Mouse (Mus musculus): ENCODE results near the gene Ptger1. TPM values are rescaled to one million over a fixed set of nuclear protein-coding genes. Genes with fewer than 3 reads are reported as not detected.
A peak's percentile ranks its signal among the peaks of the same experiment; 100 is the strongest.

Gene Ptger1
- total RNA-seq, 2 experiments from 2014 or later = 0.20 to 0.53 TPM

GRCm38 (mm10) chr8:83654725-83655124, 11.8 kb upstream of the Ptger1 start:
- intact Hi-C loops (cut with DNase I) = no loop called here
- DNase-seq = no peak

GRCm38 (mm10) chr8:83656043-83656442, 10.4 kb upstream of the Ptger1 start:
- intact Hi-C loops (cut with DNase I) = no loop called here
- no peak for DNase-seq

GRCm38 (mm10) chr8:83656484-83657246, 9.8 kb upstream of the Ptger1 start:
- DNase-seq = no peak
- intact Hi-C loops (cut with DNase I) = no loop called here

GRCm38 (mm10) chr8:83660545-83660944, 5.9 kb upstream of the Ptger1 start:
- intact Hi-C loops (cut with DNase I) = loop anchor here (2.0 to 5.0 kb wide), 2 partner anchors 57 to 232 kb away; partner anchors contain the start of gene Ddx39

GRCm38 (mm10) chr8:83660995-83661680, 5.3 kb upstream of the Ptger1 start:
- no peak for DNase-seq
- intact Hi-C loops (cut with DNase I) = loop anchor here (2.0 to 5.0 kb wide), 2 partner anchors 56 to 232 kb away; partner anchors contain the start of gene Ddx39

More at GRCm38 (mm10) chr8:83660545-83660944, 5.9 kb upstream of the Ptger1 start:
- no peak for DNase-seq

GRCm38 (mm10) chr8:83662421-83662826, 4.1 kb upstream of the Ptger1 start:
- intact Hi-C loops (cut with DNase I) = loop anchor here (5.0 kb wide), 1 partner anchor 55 kb away; the partner anchor contains the start of gene Ddx39
- peak; percentile 92 to 95 for DNase-seq

- DNase-seq = no peak
- intact Hi-C loops (cut with DNase I) = loop anchor here (5.0 kb wide), 1 partner anchor 53 kb away; the partner anchor contains the start of gene Ddx39
These were observed 2.4 kb upstream of the Ptger1 start for GRCm38 (mm10) chr8:83664096-83664495.

GRCm38 (mm10) chr8:83664931-83665625, 1.4 kb upstream of the Ptger1 start:
- intact Hi-C loops (cut with DNase I) = loop anchor here (5.0 kb wide), 1 partner anchor 52 kb away; the partner anchor contains the start of gene Ddx39
- DNase-seq = peak; percentile 67 to 70

GRCm38 (mm10) chr8:83666866-83667234, 372 bp downstream of the Ptger1 start:
- intact Hi-C loops (cut with DNase I) = no loop called here
- DNase-seq = no peak

GRCm38 (mm10) chr8:83667526-83667925, 1.0 kb downstream of the Ptger1 start:
- intact Hi-C loops (cut with DNase I) = no loop called here
- no peak for DNase-seq

- DNase-seq = peak; percentile 69 to 71
- intact Hi-C loops (cut with DNase I) = no loop called here
These were observed 1.8 kb downstream of the Ptger1 start for GRCm38 (mm10) chr8:83668010-83668916.

- intact Hi-C loops (cut with DNase I) = no loop called here
- DNase-seq = no peak
These were observed 2.5 kb downstream of the Ptger1 start for GRCm38 (mm10) chr8:83669013-83669412.

GRCm38 (mm10) chr8:83672936-83673335, 6.5 kb downstream of the Ptger1 start:
- DNase-seq = no peak
- intact Hi-C loops (cut with DNase I) = no loop called here

GRCm38 (mm10) chr8:83674497-83674896, 8.0 kb downstream of the Ptger1 start:
- intact Hi-C loops (cut with DNase I) = no loop called here
- no peak for DNase-seq

GRCm38 (mm10) chr8:83679866-83680265, 13.4 kb downstream of the Ptger1 start:
- no peak for DNase-seq
- intact Hi-C loops (cut with DNase I) = no loop called here

- DNase-seq = no peak
- intact Hi-C loops (cut with DNase I) = no loop called here
These were observed 14.1 kb downstream of the Ptger1 start for GRCm38 (mm10) chr8:83680603-83681002.

GRCm38 (mm10) chr8:83681099-83681498, 14.6 kb downstream of the Ptger1 start:
- DNase-seq = no peak
- intact Hi-C loops (cut with DNase I) = no loop called here

GRCm38 (mm10) chr8:83684517-83684916, 18.0 kb downstream of the Ptger1 start:
- DNase-seq = no peak
- intact Hi-C loops (cut with DNase I) = no loop called here

GRCm38 (mm10) chr8:83689264-83689663, 22.8 kb downstream of the Ptger1 start:
- intact Hi-C loops (cut with DNase I) = no loop called here

GRCm38 (mm10) chr8:83693609-83694236, 27.2 kb downstream of the Ptger1 start:
- DNase-seq = no peak
- intact Hi-C loops (cut with DNase I) = no loop called here

More at GRCm38 (mm10) chr8:83689264-83689663, 22.8 kb downstream of the Ptger1 start:
- DNase-seq = no peak
